Mouse (Mus musculus): ENCODE measurements around the gene Tmem150c.

- no peak for TF ChIP-seq CTCF (IDR thresholded peaks at IDR 0.05; ENCODE audit: low read depth)
- no peak for TF ChIP-seq EP300 (IDR thresholded peaks at IDR 0.05; ENCODE audit: low read depth)
Measured at GRCm38 (mm10) chr5:100079931-100080275, 79.7 kb downstream of the Tmem150c start.

Data from liver, embryonic 14.5 days (tissue).